Mouse (Mus musculus) liver, postnatal 0 days (tissue): ENCODE results near the gene Qk.

Source experiments
- CTCF ChIP-seq: sonication (generic); IDR thresholded peaks from 2 replicates; pipeline ENCODE4 v1.5.1; 2016; ENCODE audit warnings: antibody characterized with exemption, low read depth
- EP300 ChIP-seq: IDR thresholded peaks from 2 replicates; pipeline ENCODE4 v1.6.1; 2016; ENCODE audit warnings: antibody characterized with exemption, low read depth, mild to moderate bottlenecking

- TF ChIP-seq CTCF (no peak), EP300 (no peak)
These were observed 40.1 kb downstream of the Qk start for GRCm38 (mm10) chr17:10279532-10279931.
